Mouse (Mus musculus) c-Kit-positive CD71-positive TER-119-positive erythroid progenitor cells, embryonic 14.5 days (primary cell): ENCODE results near the gene Twf1.
A peak's percentile ranks its signal among the peaks of the same experiment; 100 is the strongest.

Experiments used
- DNase-seq: peaks from one replicate; pipeline ENCODE4 v3.0.0-alpha.2; 2013; ENCODE audit warnings: low spot score

Twf1 gene

DNA sequence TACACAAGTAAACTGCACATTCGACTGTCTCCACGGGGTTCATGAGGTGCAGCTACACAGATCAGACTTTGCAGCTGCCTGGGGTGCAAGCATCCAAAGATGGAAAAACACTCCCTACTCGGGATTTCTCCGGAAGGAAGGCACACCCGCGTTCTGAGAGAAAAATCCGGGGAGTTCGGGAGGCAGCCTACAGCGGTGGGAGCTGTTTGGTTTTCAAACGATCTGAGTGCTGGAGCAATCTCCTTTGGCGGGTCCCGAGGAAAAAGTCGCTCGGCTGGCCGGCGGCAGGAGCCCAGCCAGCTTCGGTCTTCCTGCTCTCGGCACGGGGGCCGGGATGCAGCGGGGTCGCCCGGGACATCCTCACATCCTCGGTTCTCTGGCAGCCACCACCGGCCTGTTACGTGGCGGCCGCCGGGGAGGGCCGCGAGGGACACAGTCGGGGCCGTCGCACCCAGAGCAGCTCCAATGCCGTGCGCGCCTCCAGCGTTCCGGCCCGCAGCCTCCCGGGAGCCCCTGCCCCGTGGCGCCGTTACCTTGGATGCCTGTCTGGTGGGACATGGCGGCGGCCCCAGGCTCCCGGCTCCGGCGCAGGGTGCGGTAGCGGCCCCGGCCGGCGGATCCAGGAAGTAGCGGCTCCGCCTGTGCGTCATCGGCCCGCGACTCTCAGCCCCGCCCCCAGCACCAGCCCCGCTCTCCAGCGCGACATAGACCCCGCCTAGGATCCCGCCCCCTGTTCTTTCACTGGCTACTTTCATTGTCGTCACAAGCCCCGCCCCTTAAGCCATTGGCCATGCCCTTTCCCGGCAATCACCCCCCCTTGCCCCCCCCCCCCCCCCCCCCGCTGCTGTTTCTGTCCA, at the start of gene Twf1:
Gene Twf1, minus strand, starts transcription at position 671 of the 857 bp plus-strand sequence.
- DNase-seq, result peak; percentile 96

DNA sequence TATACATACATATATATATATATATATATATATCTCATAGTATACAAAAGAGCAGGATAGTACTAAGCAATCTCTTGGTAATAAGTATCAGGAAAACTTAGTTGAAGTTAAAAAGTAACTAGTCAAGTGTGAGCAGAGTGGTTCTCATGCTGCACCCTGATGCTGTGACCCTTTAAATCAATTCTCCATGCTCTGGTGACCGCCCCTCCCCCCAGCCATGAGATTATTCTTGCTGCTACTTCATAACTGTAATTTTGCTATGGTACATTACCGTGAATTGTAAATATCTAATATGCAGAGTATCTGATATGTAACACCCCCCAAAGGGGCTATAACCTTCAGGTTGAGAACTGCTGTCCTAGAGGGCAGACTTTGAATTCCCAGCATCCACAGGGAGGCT, 49.4 kb upstream of the Twf1 start:
- DNase-seq, result no peak

DNA sequence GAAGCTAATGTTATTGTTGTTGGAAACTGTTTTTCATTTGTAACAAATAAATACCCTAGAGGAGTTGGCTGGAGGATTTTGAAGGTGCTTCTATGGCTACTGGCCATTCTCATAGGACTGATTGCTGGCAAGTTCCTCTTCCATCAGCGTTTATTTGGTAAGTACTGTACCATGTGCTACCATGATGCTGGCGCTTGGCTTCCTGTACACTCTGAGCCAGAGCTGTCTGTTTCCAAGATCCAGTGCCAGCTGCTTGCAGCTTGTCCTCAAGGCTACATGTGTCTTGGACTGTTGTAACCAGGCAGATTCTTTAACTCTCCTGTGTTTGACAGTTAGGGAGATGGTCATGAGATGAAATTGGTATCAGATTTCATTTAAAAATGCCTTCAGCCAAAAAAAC, 48.5 kb upstream of the Twf1 start:
- no peak for DNase-seq

DNA sequence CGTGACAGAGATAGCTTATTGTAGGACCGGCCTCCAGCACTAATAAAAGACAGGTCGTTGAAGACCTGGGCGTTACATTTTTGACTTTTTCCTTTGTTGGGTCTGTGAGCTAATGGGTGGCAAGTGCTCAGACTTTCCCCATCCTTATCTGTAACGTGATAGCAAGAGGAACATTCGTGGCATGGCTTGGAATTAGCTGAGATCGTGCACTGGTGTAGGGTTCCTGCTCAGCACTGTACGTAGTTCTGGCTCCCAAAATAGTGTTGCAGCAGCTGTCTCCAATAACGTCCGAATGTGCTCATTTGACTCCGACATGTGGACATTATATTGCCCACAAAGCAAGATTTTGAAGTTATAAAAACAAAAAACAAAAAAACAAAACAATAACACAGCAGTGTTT, 44.8 kb upstream of the Twf1 start:
- DNase-seq, result no peak

DNA sequence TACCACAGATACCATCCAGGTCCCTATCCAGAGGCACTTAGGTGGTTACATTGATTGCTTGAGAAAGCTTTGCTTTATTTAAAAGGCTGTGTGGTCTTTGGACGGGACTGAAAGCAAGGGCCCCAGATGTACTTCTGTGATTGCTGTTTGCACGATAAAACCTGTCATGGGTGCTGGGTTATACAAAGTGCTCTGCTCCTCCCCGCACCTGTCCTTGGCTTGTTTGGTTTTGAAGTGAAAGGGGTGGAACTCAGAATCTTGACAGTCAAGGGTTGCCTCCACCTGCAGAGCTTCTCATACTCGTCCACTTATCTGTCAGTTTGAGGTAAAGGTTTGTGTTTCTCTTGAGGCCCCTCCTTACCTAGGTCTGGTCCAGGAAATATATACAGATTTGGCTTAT, 40.9 kb upstream of the Twf1 start:
- DNase-seq, result no peak

DNA sequence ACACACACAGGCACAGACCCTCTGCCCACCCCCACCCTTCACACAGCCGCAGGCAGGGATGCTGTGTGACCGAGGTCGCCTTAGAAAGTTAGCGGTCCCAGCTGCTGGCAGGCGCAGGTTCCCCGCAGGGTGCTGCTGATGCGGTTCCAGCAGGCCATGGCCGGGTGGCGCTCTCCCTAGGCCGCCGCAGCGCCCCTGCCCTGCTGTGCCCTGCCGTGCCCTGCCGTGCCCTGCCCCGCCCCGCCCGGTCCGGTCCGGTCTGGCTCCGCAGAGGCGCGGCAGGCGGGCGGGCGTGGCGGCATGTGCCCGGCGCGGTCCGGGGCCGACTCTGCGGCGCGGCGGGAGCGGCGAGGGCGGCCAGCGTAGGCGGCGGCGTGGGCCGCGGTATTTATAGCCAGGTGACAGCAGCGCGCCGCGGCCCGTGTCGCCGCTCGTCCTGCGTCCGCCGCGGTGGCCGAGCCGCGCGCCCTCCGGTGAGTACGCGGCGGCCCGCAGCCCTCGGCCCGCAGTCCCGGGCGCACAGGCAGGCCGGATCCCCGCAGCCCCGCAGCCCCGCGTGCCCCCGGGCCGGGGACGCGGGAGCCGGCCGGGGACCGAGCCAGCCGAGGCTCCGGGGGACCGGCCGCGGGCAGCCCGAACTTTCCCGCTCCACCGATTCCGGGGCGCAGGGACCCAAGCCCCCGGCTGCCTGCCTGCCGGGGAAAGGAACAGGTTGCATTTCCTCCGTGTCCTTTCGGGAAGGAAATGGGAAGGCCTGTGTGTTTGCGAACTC, 39.3 kb upstream of the Twf1 start, which contains the start of gene Tmem117:
Gene Tmem117, plus strand, starts transcription at position 403 of the 772 bp plus-strand sequence.
- DNase-seq, result no peak

DNA sequence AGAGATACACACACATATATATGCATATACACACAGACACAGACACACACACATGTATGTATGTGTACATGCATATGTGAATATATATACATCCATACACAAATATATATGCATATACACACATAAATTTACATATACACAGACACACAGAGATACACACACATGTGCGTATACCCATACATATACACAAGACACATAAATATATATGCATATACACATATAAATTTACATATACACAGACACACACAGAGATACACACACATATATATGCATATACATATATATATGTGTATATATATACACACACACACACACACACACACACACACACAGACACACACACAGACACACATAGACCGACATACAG, 38.8 kb upstream of the Twf1 start:
- no peak for DNase-seq

DNA sequence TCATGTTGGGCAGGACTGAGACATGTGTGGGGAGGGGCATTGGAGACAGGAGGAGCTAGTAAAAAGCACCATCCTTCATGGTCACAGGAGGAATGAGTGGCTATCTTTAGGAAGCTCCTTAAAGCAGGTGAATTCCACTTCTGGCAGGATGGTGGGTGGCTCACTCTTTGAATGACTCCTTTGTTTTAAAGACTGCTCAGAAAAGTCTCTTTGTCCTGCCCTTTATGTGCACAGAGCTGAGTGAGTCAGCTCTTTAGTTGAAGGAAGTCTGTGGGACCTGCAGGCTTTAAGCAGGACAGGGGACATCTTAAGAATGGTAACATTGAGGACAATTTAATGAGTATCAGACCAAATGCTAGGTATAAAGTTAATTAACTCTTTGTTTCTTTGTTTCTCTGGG, 31.2 kb upstream of the Twf1 start:
- no peak for DNase-seq

DNA sequence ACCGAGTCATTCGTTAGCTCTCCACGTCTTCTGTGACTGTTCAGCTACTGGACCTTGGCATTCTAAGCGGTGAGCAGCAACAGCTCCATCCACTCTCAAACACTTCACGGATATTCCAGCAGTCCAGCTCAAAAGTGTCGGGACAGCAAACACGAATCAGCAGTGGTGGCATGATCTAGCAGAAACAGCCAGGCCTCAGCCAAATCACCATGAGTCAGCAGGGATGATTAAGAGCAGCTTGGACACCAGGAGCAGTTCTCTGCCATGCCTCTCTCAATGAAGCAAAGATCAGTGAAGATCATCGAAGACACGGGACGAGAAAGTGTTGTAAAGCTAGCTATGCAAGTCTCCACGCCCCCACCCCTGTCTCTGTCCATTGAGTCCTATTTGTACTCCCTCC, 26.3 kb upstream of the Twf1 start:
- no peak for DNase-seq

DNA sequence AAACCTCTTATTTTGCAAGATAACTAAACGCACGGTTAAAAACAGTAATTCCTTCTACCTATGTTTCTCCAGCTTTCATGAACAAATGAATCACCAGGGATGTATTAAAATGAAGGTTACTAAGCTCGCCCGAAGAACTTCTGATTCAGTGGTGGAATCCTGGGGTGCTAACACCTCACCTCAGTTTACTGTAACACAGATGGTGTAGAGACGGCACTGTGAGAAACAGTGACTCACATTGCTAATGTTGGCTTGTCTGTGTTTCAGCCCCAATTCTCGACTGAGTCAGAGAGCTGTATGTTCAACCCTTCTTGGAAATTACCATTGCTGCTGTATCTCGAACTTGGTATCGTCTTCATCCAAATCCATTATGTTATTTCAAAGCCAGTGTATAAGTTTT, 18.1 kb upstream of the Twf1 start:
- DNase-seq, result no peak

DNA sequence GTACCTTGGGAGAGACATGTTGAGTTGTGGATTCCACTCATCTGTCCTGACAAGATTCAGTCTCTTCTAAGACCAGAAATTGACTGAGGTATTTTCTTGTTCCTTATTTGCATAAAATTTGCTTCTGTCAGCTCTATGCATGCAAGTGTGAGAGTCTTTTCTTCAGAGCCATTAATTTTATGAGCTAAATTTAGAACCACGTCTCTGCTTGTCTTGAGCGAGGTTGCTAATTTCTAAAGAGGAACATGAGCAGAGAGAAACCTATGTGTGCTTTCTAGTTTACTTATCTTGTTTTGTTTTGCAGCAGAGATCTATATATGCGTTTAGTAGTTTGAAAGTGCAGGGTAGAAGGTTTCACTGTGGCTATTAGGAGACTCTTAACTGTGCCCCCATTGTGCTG, 12.8 kb upstream of the Twf1 start:
- DNase-seq, result no peak

DNA sequence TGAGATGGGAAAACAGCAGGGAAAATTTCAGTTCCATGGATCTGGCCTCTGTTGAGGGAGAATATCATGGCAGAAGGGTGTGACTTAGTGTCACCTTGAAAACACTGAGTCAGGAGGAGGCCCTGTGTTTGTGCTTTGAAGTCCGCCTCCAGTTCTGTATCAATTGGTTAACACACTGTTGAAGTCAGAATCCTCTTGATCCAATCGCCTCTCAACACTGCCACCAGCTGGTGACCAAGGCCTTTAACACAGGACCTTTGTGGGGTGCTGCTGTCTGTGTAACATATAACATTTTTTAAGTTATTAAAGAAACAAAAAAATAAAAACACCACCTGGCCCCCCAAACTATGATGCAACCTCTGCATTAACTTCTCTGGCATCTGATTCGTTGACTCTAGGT, 11.7 kb upstream of the Twf1 start:
- peak; percentile 15 for DNase-seq

DNA sequence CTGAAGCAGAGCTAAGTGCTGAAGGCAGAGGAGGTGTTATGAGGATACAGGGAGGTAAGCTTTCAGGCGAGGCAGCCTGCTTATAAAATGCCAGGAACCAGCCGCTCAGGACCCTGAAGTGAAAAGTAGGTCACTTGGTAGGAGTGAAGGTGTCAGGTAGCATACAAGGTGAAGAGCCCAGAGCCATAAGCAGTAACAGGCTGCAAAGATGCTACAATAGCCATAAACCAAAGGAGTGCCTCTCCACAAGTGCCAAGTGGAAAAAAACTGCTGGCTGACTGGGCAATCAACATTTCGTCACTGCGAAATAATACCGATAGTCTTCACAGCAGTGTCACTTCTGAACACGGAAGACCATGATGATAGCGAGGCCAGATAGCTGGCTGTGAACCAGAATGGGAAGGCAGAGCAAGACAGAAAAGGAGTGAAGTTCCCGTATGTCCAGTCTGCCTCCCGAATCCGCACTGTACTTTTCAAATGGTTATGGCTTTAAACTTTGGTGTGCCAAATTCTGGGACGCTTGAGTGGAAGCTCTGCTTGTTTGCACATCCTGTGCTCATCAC, 10.5 kb upstream of the Twf1 start:
- DNase-seq, result no peak

DNA sequence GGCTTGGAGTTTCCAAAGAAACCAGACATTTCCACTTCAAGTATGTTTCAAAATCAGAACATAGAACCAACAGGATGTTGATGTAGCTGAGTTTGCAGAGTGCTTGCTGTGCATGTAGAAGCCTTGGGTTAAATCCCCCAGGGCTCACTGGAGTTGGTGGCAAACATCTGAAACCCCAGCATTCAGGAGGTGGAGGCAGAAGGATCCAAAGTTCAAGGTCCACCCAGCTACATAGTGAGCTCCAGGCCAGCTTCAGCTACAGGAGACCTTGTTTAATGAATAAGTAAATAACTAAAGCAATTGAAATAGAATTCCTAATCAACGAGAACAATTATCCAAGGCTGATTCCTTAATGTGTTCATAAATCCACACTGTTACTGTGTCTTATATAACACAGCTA, 3.9 kb upstream of the Twf1 start:
- DNase-seq, result no peak

DNA sequence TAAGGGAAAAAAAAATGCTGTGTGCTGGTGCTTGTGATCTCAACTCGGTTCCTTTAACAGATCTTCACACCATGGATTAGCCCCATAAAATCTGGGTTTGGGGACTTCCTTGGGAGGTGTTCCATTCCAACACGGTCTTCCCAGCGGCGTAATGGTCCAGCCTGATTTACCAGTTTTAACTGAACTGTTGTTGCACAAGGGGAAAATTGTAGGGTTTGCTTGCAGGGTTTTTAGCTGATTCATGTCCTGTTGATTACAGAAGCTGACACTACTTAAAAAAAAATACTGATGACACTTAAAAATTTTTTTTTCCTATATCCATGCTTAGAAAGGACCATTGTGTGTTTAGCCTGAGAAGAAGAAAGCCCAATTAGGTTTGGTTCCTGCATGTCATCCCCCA, 1.7 kb upstream of the Twf1 start:
- DNase-seq, result no peak

DNA sequence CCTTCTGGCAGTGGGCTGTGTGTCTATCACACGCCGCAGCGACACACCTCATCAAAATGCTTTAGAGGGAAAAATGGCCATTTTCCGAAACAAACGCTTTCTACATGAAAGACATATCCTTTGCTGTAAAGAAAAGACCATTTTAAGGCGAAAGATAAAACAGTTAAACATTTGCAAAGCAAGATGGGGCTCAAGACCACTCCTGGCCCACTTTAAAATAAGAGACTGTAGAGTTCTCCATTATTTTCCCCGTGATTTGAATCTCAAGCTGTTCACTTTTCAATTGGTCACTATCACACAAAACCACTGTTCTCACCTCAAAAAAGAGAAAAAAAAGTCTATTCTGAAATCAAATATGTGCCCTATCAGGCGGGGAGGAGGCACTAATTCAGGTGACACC, 394 bp upstream of the Twf1 start:
- no peak for DNase-seq

DNA sequence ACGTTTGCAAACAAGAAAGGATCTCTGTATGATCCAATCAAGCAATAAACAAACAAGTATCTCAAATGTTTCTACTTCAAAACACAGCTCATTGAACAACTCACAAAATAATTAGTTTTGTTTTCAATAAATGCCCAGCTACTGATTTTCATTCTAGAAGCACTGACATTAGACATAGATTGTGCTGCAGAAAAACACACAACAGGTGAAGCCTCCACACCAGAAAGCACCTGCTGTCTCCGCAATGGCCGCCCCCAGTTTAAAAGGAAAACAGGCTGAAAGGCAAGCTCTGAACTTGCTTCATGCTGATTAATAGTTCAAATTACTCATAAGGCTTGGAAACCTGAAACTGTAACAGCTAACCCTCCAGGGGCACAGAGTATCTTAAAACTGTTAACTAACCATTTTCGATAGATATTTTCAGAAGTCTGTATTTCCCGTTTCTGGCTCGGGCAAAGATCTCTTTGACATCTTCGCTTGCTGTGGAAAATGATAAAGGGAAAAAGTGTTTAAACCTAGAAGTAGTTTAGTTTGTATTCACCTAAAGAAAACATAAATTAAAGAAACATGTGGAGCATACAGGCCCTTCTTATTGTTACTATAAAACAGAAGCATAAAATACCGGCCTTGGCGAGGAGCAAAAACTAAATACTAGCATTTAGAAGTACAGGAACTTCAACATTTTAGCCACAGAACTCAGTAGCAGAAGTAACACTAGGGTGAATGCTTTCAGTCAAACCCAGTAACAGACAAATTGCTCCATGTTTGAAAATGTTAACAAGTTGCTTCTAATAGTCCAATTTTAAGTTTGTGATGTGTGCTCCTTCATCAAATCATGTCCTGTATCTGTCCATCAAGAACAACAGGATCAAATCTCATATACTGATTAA, 1.6 kb downstream of the Twf1 start:
- peak; percentile 8 for DNase-seq

DNA sequence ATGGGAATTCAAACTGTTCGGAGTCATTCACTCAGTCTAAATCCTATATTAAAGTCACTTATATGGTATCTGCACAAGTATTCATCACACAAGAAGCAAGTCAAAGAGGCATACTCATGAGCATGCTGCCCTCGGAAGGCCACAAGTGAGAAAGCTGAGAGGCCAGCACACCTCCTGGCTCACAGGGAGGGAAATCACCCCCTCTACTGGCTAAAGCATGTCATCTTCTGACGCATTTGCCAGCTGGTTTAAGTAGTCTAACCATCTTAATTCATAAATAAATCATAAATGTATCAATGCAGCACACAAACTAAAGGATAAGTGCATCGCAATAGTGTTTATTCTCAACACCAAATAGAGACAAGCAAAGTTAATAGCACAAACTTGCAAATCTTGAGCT, 5.0 kb downstream of the Twf1 start:
- DNase-seq, result no peak

DNA sequence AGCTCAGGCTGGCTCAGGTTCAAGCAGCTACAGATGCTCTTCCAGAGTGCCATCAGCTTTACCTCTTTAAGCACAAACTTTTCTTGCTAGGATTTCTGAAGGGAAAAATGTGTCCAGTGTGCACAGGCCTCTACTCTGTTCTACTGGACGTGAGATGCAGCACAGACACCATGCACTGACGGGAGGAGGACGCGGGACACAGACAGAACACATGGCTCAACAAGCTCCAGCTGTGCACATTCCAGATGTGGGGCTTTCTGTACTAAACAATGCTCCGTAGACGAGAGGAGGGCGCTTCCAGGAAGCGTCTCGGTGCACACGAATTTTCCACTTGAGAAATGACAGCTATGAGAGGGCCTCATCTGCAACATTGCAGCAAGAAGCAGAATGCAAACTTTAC, 6.5 kb downstream of the Twf1 start:
- no peak for DNase-seq

DNA sequence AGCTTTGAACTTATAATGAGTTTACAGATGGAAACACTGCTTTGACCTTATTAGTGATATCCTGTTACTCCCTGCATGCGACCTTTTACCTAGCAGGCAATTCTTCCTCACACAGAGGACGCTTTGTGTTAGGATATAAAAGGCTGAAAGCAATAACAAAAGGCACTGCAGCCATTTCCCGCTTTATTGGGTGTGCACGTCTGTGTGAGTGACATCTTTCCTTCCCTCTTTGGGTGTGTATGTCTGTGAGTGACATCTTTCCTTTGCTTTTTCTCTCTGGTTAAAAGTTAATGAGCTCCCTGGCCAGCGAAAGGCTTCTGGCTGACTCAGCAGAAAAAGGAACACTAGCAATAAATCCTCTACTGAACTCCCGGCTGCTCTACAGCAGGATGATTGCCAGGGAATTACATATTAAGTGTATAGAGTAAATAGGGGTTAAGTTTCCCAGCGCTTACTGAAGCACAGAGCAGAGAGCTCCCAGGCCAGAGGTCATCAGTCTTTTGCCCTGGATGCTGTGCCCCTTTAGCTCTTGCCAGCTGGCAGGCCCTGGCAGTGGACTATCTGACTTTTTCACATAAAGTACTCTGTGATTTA, 7.6 kb downstream of the Twf1 start:
- no peak for DNase-seq

DNA sequence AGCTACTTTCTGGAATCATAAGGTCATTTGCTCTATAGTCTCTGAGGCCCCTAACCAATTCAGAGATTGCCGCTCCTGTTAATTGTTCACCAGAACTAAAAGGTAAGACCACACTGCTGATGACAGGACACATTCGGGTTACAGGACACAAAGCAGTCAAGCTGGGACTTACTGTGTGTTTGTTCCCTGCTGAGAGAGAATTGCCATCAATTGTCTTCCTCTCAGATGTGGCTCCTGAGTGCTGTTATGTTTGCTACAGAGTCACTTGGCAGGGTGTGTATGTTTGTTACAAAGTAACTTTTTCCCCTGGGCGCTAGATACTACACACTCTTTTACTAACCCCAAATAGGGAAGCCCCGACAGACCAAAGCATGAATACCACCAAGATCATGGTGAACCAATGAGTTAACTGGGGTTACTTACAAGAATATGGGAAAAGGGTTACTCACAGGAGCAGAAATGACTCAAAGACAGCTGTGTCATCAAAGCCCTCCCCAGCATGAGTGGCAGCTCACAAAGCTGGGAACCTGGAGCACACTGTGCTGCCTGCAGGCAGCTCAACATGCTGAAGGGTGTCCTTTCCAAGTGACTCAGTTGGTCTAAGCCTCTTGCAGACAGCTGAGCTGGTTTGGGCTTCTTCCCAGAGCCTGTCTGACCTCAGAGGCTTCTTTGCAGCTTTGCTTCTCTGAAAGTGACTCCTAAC, 15.0 kb downstream of the Twf1 start:
- DNase-seq, result no peak
